Mouse (Mus musculus): ENCODE measurements around the gene Fbxl3.

DNA sequence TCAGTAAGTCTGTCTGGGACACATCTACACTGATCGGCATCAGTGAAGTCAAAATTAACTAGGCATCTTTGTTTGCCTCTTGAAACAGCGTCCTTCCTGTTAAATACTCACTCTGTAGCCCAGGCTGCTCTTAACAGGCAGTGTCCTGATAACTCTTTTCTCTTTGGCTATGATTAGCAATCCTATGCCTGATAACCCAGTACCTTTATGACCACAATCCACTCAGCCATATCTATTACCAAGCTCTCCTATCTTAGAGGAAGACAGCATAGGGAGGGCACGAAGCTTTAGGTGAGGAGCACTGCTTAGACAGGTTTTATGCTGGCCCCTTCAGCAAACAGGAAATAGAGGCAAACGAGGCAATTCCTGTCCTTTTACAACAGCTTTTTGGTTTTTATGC, 5.7 kb downstream of the Fbxl3 start:
- TF ChIP-seq MAFK (IDR thresholded peaks at IDR 0.05; ENCODE audit: insufficient read depth, low read depth, low read length), result no peak
- TF ChIP-seq ZC3H11A (IDR thresholded peaks at IDR 0.05; ENCODE audit: borderline replicate concordance, low read depth, low read length), result no peak
- no peak for TF ChIP-seq HCFC1 (IDR thresholded peaks at IDR 0.05; ENCODE audit: borderline replicate concordance, insufficient read depth, low read length)

All from ES-E14 (cell line).